Mouse (Mus musculus) WW6 (cell line): Measurements from ENCODE around the gene Gm45785.
"Not testable (repeated sequence)": the region's sequence is repeated elsewhere in the genome, so short reads cannot be mapped to it uniquely, and the experiment has no call there.

Source experiments
- DNase-seq: peaks from one replicate; pipeline ENCODE4 v3.0.0-alpha.2; 2013; ENCODE audit warnings: low read depth, low spot score

Gene Gm45785

GRCm38 (mm10) chr7:140855860-140856784 lies at the start of gene Gm45785:
TSS of gene Gm45785 (minus strand) at chr7:140856331.
- peak; percentile 79 for DNase-seq

DNA sequence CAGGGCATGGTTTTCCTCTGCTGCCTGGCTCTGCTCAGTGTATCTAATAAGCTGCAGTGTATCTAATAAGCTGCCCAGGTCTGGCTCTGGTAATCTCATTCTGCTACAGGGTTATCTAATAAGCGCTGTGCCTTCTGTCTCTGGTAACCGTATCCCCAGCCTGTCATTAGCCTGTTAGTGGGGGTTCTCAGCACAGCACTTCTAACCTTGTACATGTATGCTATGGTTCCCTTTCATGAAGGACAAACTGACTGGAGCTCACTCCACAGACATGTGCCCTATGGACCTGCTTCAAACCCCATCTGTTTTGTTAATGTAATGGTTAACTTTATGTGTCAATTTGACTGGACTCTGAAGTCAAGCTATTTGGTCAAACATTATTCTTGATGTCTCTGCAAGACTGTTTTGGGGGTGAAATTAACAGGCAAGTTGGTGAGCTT lies 49.5 kb upstream of the Gm45785 start:
- DNase-seq: no peak

DNA sequence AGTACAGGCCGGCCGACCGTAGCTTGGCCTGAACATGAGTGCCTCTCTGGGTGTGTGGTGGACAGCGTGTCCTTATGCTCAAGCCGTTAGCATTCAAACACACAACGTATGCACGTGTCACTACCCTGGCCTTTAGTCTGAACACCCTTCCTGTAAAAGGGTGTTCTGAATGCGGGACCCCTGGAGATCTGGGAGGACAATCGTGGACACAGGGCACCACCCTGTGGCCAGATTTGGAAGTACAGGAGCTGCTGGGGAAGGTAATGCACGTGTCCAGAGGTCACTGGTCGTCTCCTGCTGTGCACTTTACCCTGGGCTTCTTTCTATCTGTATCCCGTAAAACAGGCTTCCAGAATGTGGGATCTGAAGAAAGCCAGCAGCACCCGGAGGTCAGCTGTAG lies 47.1 kb upstream of the Gm45785 start:
- peak; percentile 42 for DNase-seq

DNA sequence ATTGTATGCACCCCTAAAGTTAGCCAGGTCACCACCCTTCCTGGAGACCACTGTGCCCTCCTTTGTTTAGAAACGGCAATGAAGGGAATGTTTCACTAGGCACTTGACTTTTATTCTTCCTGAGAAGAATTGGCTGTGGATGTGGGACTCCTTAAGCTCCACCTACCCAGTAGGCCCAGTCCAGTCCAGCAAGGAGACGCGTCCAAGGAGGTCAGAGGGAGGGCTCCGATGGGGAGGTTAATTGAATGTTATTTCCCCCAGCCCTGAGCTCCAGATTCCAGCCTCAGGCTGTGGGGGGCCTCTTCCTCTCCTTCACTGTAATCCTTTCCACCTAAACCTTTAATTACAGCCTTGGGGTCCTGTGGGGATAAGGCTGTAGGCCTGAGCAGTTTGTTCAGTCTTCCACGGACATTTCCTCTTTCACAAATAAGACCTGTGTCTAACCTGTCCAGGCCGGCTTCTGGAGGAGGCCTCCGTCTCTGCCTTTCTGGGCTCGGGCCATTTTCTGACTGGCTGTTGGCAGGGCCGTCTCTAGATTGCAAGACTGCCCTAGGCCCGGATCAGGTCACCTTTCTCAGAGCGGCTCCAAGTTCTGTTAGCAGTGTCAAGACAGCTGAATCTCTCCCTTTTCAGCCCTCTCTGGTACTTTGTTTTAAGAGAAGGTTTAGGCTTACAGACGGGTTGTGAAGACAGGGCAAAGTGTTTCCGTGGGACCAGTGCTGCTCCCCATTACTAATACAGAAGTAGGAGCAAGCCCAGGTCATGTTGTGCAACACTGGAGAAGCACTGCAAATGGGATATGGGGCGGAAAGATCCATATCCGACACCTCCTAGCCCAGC lies 46.1 kb upstream of the Gm45785 start:
- DNase-seq: no peak

DNA sequence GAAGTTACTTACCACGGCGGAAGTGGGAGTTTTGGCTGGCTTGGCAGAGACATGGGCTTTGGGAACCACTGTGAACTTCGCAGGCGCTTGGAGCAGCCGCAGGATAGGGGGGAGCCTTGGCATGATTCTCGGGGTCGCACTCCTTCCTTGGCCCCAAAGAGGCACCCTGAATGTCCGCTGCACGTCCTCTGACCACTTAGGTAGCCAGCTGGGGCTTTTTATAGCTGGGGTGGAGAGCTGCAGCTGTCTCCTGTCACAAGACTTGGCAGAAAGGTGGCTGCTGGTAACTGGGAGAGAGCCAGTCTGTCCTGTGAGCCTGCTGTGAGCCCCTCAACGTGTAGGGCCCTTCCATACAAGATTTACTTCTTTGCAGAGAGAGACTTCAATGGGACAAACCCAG lies 44.1 kb upstream of the Gm45785 start, which contains the start of gene Cox8b:
TSS of gene Cox8b (minus strand) at position 227 of the 400 bp plus-strand sequence.
- DNase-seq: no peak

DNA sequence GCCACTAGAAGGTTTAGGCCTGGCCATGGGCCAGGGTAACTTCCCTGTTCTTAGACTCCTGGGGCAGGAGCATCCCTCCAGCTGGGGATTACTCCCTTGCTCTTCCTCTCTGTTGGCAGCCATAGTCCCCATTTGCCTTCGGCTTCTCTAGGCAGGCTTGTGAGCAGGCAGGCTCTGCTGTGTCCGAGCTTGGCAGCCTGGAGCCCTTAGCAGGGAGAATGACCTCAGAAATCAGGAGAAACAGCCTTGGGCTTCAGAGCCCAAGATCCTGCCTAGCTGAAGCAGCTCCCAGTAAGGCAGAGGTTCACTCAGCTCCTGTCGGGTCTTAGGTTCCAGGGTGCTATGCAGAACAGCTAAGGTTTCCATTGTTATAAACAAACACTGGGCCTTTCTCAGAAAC lies 43.0 kb upstream of the Gm45785 start:
- no peak for DNase-seq

DNA sequence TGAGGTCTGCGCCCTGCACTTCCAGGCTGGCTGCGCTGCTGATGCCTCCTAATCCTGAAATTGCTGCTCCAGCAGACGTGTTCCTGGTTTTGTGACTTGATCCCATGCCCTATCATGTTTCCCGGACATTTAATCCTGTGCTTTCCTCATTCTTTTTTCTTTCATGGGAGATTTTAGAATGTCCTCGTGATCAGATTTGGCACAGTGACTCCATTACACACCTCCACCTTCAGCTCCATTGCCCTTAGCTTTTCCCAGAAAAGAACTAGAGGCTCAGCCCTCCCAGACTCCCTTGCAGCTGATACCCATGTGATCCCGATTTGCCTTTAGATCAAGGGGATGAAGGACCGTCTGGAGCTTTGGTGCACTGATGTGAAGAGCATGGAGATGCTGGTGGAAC lies 41.7 kb upstream of the Gm45785 start:
- DNase-seq: no peak

- DNase-seq: no peak
Measured at GRCm38 (mm10) chr7:140894611-140895010, 38.5 kb upstream of the Gm45785 start.

DNA sequence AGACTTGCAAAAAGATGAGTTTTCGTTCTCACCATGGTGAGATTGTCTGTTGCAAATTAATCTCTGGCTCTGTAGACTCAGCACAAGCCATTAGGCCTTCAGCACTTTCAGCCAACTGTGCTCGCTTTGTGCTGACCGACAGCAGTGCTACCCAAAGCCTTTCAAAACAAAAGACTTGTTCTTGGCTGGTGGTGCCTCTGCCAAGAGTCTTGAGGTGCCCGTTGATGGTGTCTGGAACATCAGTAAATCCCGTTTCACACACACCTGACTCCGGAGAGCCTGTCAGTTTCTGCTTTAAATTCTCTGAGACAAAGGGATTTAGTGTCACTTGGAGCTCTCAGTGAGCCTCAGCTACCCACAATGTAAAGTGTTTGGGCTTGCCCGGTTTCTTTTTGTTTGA lies 37.9 kb upstream of the Gm45785 start:
- DNase-seq: no peak

GRCm38 (mm10) chr7:140890636-140891035 lies 34.5 kb upstream of the Gm45785 start:
- not testable (repeated sequence) for DNase-seq

DNA sequence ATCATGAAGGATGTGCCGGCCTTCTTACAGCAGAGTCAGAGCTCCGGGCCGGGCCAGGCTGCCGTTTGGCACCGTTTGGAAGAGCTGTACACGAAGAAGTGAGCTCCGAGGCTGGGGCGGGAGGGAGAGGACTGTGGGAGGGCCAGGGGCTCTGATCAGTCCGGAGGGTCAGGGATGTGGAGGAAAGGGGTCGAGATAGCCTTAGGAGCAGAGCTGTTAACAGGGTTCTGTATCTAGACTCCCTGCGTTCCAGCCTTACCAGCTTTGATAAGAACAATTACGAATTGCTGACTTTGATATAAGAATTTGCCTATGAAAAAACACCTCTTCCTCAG lies 26.3 kb upstream of the Gm45785 start:
- no peak for DNase-seq

GRCm38 (mm10) chr7:140881696-140882468 lies 25.8 kb upstream of the Gm45785 start, which contains the start of the genes Psmd13 and Sirt3:
TSS of gene Psmd13 (plus strand) at chr7:140881968.
TSS of gene Sirt3 (minus strand) at chr7:140882309.
- DNase-seq: peak; percentile 87

DNA sequence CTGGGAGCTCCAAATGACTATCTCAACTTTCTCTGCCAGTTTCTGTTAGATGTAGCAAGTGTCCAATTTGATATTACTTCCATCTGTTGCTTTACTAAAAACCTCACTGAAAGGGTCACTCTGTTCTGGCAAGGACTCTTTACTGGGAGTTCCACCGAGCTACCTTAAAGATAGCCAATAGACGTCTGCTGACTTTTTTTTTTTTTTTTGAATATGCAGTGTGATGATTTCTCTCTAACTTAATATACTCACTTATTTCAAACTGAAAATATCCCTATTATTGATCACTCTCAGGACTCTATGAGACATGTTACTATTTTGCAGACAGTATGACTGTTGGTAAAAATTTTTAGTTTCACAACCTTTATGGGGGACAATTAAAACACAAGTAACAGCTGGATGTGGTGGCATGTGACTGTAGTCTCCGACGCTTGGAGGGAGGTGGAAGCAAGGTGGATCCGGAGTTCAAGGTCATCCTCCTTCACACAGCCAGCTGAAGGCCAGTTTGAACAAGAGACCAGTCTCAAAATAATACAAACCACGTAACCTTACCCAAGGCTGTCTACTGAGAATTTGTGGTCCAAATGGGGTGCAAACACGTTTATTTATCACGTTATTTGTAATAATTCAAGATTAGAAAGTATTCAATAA lies 24.9 kb upstream of the Gm45785 start:
- no peak for DNase-seq

DNA sequence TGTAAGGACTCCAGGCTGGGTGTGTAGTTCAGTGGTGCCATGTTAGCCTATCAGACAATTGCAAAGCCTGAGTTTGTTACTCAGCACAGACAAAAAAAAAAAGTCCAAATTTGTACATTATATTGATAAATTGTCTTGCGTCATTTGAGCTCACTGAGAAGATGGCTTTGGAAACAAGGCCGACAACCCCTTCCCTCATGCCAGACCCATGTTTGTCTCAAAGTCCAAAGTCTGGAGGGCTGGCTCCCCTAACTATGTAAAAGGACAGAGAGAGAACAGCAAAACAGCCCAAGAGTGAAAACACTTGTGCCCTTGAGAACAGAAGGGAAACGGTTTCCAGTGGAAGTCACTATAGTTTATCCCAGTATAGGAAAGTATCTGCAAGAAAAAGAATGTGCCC lies 24.3 kb upstream of the Gm45785 start:
- DNase-seq: no peak

GRCm38 (mm10) chr7:140879355-140879754 lies 23.2 kb upstream of the Gm45785 start:
- DNase-seq: no peak

DNA sequence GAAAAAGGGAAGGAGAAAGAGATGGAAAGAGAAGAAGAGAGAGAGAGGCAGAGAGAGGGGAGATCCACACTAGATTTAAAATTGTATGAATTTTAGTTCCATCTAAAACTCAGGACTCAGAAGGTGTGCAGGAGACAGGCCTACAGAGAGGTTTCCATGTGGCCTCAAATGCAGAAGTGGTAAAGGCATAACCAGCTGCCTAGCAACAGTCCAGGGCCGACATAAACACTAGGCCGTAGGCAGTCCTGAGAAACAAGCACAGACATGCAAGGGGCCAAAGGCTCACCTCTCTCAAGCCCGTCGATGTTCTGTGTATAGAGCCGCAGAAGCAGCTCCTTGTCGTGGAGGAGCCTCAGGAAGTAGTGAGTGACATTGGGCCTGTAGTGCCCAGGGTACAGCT lies 21.2 kb upstream of the Gm45785 start:
- no peak for DNase-seq

GRCm38 (mm10) chr7:140874224-140874623 lies 18.1 kb upstream of the Gm45785 start:
- no peak for DNase-seq

DNA sequence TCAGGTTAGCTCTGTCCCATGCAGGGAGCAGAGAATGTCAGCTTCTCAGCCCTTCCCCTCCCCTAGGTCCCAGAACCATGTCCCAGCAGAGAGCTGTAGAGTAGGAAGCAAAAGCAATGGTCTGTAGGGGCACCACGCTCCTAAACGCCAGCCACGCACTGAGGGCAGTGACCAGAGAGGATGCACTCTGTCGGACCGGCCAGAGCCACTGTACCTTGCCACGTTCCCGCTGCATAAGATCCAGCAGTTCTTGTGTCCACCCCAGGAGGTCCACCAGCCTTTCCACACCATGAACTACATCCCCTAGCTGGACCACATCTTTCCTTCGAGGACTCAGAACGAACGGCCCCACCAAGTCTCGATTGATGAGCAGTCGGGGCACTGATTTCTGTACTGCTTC lies 8.6 kb upstream of the Gm45785 start:
- DNase-seq: no peak

GRCm38 (mm10) chr7:140860728-140861127 lies 4.6 kb upstream of the Gm45785 start:
- DNase-seq: no peak

DNA sequence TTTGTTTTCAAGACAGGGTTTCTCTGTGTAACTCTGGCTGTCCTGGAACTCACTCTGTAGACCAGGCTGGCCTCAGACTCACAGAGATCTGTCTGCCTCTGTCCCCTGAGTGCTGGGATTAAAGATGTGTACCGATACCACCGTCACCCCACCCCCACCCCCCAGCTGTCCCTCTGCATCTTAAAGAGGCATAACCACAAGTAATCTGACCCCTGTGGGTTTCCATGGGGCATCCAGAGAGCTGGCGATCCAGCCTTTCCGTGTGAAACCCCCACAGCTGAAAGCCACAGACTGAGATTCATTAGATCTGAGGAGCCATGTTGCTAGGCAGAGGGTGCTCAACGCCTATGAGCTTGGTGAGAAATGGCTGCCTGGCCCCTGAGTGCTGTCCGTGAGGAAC lies 3.9 kb upstream of the Gm45785 start:
- no peak for DNase-seq

DNA sequence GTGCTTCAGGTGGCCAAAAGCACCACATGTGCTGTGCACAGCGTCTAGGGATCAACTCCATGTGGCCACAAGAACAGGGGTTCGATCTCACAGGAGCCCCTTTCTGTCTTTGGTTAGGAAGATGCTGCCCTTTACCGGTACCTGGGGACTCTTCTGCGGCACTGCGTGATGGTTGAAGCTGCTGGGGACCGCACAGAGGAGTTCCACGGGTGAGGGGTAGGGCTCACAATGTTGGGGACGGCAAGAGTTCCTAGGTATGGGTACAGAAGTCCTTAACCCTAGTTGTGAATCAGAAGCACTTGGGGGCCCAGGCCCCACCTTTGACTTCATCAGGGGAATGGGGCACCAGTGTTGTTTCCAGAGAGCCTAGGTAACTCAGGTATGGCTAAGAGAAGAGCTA lies 2.6 kb upstream of the Gm45785 start:
- DNase-seq: no peak
